Mouse (Mus musculus) G1E (cell line): Measurements from ENCODE around the gene Map3k12.

ENCODE experiments used
- CTCF ChIP-seq: IDR thresholded peaks from 2 replicates; pipeline ENCODE4 v1.5.1; 2012; ENCODE audit warnings: low read depth, low read length, inconsistent platforms, mixed read lengths
- GATA1 ChIP-seq: IDR thresholded peaks from 2 replicates; pipeline ENCODE4 v1.6.1; 2012; ENCODE audit warnings: borderline replicate concordance, low read length, inconsistent platforms, mixed read lengths
- GATA2 ChIP-seq: IDR thresholded peaks from 2 replicates; pipeline ENCODE4 v1.6.1; 2012; ENCODE audit warnings: low read depth, low read length, inconsistent platforms, borderline replicate concordance
- POLR2AphosphoS5 ChIP-seq: IDR thresholded peaks from 2 replicates; pipeline ENCODE4 v1.6.1; 2012; ENCODE audit warnings: low read depth, low read length, inconsistent platforms; ENCODE audit not compliant: insufficient replicate concordance

- TF ChIP-seq POLR2AphosphoS5 (no peak), CTCF (no peak), GATA2 (no peak), GATA1 (no peak)
Measured at GRCm38 (mm10) chr15:102563681-102564080, 46.8 kb upstream of the Map3k12 start.
